Mouse (Mus musculus): ENCODE measurements around the gene Coq9. TPM values are rescaled to one million over a fixed set of nuclear protein-coding genes. Genes with fewer than 3 reads are reported as not detected.
"Not testable (repeated sequence)": the region's sequence is repeated elsewhere in the genome, so short reads cannot be mapped to it uniquely, and the experiment has no call there.

Gene Coq9
- total RNA-seq, 2 experiments from 2014 or later: 78.2 to 83.7 TPM

DNA sequence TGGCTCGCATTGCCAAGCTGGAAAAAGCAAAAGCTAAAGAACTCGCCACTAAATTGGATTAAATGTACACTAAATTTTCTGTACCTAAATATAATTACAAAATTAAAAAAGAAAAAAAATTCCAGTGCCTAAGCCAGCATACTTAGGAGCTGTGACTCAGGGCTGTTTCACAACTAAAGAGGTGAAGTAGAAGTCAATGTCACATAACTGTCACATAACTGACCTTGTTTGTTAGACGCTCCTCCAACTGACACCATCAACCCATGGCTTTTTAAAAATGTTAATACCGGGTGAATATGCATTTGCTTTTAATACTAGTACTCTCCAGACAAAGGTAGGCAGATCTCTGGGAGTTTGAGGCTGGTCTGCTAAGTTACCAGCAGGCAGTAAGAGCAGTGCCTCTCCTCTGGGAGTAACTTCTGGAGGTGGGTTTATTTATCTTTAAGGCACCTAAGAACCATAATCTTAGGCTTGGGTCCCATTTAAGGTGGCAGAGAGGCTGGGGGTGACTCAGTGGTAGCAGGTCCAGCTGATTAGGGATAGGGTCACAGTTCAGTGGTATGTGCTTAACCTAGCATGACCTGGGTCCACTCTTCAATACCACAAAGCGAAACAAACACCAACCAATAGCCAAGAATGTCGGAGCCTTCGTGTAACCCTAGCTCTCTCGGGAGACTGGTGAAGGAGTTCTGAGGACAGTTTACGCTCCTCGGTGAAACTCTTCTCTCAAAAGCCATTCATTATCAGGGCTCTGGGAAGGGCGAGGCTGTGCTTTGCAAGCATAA lies 1.5 kb upstream of the Coq9 start:
- DNase-seq (ENCODE audit: low spot score in 2 of 2): no peak
- no peak for TF ChIP-seq CTCF (conservative IDR thresholded peaks at IDR 0.05)
- no peak overlapping the region for H3K27ac ChIP-seq
- peak overlapping the region; percentile 96; the same call in 1 of the 2 replicates for H3K4me3 ChIP-seq

DNA sequence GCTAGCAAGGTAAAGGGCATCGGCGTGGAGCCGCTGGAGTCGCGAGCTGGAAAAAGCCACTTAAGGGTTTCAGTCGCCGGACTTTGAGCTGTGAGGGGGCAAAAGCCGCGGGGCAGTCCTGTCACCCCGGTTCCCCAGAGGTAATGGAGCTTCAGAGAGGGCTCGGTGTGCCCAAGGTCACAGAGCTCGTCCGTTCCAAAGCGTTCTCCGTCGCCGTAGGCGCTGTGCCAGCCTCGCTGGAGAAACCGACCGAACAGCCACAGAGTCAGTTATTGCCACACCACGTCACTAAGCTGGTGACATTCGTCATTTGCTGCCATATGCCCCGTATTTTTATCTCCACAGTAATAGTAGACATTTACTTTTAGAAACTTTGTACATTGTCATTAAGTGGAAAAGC lies 479 bp downstream of the Coq9 start:
- Histone ChIP-seq H3K4me3 (peak overlapping the region; percentile 96), H3K27ac (peak overlapping the region; percentile 91)
- TF ChIP-seq CTCF (conservative IDR thresholded peaks at IDR 0.05): no peak
- DNase-seq (ENCODE audit: low spot score in 2 of 2): peak; percentile 63 to 64

DNA sequence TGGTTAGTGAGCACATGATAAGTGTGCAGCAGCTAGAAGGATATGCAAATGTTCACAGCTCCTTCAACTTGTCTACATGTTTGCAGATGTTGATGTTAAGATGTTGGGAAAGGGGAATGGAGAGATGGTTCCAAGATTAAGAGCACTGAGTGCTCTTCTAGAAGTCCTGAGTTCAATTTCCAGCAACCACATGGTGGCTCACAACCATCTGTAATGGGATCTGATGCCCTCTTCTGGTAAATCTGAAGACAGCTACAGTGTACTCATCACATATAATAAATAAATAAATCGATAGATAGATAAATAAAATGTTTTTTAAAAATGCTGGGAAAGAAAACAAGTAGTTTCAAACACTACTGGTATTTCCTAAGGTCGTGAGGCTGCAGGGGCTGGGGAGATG lies 3.1 kb downstream of the Coq9 start:
- DNase-seq (ENCODE audit: low spot score in 2 of 2): no peak
- H3K4me3 ChIP-seq: no peak overlapping the region
- TF ChIP-seq CTCF (conservative IDR thresholded peaks at IDR 0.05): peak; percentile 63
- no peak overlapping the region for H3K27ac ChIP-seq

DNA sequence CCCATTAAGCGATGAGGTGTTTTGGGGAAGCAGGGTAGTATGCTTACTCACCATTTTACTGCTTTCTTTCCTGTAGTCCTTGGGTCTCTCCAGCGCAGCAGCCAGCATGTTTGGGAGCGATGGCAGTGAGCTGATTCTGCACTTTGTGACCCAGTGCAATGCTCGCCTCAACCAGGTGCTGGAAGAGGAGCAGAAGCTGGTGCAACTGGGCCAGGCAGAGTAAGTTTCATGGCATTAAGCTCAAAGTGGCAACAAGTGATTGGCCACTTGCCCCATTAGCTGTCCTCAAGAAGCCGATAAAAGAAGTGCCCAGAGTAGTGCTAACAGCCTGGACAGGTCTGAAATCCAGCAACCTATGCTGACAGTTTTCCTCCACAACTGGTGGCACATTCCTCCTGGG lies 11.9 kb downstream of the Coq9 start:
- no peak for DNase-seq (ENCODE audit: low spot score in 2 of 2)
- no peak overlapping the region for H3K4me3 ChIP-seq
- no peak for TF ChIP-seq CTCF (conservative IDR thresholded peaks at IDR 0.05)
- no peak overlapping the region for H3K27ac ChIP-seq

DNA sequence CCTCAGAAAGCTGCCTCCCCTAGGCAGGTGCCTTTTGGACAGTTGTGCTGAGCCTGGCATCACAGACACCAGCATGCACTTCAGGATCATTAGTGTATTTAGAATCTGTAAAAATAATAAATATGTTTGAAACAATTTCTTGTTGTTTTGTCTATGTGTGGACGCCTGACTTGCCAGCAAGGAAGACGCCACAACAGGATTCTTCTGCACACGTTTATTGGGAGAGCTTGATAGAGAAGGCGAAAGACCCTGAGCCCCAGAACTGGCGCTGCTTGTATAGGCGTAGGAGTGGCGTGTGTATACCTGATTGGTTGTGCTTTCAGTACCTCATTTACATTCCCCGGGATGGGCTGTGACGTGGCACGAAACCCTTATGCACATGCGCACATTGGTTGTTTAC lies 16.6 kb downstream of the Coq9 start:
- not testable (repeated sequence) for DNase-seq (ENCODE audit: low spot score in 2 of 2); H3K4me3 ChIP-seq

DNA sequence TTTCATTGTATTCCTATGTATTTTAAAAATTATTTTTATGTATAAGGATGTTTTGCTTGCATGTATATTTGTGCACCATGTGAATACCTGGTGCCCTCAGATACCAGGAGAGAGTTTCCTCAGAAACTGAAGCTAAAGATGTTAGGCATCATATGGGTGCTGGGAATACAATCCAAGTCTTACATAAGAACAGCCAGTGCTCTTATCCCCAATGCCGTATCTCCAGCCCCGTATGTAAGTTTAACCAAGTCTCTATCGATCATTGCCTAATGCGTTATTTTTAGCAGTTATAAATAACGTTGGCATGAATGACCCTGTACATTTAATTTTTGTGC lies 18.9 kb downstream of the Coq9 start:
- H3K4me3 ChIP-seq: peak overlapping the region; percentile 75
- TF ChIP-seq CTCF (conservative IDR thresholded peaks at IDR 0.05): no peak
- no peak for DNase-seq (ENCODE audit: low spot score in 2 of 2)
- peak overlapping the region; percentile 98 for H3K27ac ChIP-seq

More for the DNA sequence above, 16.6 kb downstream of the Coq9 start:
- not testable (repeated sequence) for H3K27ac ChIP-seq

DNA sequence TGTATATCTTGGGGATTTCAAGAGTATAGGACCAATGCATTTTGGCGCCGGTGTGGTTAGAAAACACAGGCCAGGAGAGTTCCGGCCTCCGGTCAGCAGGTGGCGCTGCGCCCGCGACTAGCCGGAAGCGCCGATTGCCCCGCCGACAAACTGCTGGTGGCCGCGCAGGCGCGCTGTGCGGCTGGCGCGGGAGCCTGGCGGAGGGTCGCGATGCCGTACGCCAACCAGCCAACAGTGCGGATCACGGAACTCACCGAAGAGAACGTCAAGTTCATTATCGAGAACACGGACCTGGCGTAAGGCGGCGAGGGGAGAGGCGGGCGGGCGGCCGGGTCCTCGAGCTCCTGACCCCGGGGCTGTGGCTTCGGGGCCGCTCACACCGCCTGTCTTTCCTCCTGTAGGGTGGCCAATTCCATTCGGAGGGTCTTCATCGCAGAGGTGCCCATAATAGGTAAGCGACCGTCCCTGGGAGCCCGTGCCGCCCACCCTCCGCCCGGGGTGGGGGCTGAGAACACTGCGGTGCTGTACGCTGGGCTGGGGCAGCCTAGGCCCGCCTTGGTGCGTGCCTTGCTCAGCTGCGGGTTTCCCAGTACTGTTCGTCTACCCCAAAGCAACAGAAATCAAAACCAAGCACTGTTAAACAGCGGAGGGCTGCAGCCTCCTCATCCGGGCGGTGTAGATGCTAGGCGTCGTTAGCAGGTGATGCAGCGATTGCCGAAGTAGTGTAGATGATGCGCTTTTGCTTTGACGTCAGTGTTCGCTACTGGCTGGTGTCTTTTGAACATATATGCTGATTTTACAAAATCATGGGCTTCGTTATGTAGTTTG lies 19.4 kb downstream of the Coq9 start, which contains the start of gene Polr2c:
TSS of gene Polr2c (plus strand) at position 105 of the 828 bp plus-strand sequence.
- H3K4me3 ChIP-seq: peak within 1 kb of the TSS; percentile 75
- H3K27ac ChIP-seq: peak within 1 kb of the TSS; percentile 98
- DNase-seq (ENCODE audit: low spot score in 2 of 2): peak; percentile 86 to 95
- peak; percentile 97 for TF ChIP-seq CTCF (conservative IDR thresholded peaks at IDR 0.05)

DNA sequence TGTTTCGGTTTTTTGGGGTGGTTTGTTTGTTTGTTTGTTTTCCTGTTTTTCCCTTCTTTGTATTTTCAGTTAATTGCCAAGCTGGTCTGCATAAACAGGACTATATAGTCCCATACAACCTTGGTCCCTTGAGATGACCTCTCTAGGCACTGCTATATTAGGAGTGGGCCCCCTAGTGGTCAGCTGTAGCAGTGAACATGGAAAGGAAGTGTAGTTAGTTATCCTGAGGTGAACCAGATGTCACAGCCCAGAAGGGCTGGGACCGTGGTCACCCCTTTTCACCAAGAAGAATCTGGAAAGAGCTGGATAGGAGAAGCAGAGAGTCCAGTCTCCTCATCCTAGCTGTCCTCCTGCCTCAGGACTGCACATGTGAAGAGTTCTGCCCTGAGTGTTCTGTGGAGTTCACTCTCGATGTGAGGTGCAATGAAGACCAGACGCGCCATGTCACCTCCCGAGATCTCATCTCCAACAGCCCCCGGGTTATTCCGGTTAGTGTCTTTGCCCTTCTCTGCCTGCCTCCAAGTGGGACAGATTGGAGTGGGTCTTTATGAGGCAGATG lies 23.3 kb downstream of the Coq9 start:
- DNase-seq (ENCODE audit: low spot score in 2 of 2): peak in 1 of 2 experiments; percentile 64
- no peak overlapping the region for H3K4me3 ChIP-seq
- H3K27ac ChIP-seq: no peak overlapping the region
- TF ChIP-seq CTCF (conservative IDR thresholded peaks at IDR 0.05): peak; percentile 93

DNA sequence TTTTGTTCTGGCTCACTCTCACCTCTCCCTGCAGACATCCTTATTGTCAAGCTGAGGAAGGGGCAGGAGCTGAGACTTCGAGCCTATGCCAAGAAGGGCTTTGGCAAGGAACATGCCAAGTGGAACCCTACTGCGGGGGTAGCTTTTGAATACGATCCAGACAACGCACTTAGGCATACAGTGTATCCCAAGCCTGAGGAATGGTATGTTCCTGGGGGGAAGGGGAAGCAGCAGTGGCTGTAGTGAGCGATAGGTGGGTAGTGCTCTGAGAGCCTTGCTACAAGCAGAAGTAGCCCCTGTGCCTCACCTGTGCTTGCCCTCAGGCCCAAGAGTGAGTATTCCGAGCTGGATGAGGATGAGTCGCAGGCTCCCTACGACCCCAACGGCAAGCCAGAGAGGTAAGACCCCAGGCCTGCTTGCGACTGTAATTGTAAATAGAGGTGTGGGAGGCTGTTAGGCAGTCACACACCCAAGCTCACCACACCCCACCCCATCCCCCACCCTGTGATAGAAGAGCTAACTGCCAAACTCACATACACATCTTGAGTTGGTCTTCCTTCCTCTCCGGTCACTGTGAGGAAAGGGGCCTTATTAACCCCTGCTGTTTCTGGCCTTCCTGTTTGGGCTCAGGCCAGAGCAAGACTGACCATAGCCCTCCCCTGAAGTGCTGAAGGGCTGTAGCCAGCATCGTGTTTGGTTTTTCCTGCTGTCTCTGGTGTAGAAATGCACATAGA lies 24.5 kb downstream of the Coq9 start:
- TF ChIP-seq CTCF (conservative IDR thresholded peaks at IDR 0.05): no peak
- Histone ChIP-seq H3K4me3 (no peak overlapping the region), H3K27ac (no peak overlapping the region)
- DNase-seq (ENCODE audit: low spot score in 2 of 2): no peak

DNA sequence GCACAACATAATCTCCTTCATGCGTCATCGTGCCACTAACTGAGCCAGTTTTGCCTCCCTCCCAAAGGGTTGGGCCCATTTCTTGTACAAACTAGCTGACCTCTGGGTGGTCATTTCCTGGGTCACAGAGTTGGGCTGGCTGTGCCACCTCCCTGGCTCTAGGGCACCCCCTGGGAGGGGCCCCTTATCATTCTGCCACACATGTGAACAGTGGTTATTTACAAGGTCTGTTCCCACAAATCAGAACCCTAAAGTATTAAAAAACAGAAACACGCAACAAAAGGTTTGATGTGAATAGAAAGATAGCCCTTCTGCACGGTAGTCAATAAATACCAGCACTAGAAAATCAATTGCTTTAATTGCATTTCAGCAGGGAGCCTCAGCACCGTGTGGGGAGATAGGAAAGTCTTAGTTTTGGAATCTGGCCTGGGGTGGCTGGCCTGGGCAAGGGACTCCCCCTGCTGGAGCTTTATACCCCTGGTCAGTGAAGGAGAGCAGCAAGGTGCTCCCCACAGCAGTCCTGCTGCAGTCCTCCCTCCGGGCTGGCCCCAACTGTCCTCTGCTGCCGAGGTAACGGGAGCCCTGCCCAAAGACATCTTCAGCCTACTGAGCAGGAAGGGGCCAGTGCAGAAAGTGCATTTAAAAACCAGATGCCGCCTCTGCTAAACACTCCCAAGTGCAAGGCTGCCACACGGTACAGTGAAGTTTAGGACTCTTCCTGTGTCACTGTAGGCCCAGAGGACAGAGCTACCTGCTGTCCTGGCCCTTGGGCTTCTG lies 26.0 kb downstream of the Coq9 start:
- peak; percentile 40 for TF ChIP-seq CTCF (conservative IDR thresholded peaks at IDR 0.05)

DNA sequence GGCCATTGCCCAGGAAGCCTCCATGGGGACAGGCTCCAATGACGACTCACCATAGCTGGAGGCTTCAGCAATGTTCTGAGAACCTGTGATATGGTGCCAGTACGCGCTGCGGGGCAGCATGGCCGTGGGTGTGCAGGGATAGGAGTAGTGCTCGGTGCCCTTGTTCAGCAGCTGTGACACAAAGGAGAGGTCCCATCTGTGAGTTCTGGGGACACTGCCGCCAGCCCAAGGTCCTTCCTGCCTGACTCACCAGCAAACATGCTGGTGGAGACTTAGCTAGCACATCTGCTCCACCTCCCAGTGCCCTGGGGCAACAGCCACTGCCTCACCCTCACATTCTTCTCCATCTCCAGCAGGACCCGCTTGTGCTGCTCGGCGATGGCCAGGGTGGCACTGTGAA lies 27.2 kb downstream of the Coq9 start:
- H3K27ac ChIP-seq: peak overlapping the region; percentile 39
- H3K4me3 ChIP-seq: no peak overlapping the region
- peak in 1 of 2 experiments; percentile 52 for DNase-seq (ENCODE audit: low spot score in 2 of 2)
- no peak for TF ChIP-seq CTCF (conservative IDR thresholded peaks at IDR 0.05)

More for the DNA sequence above, 26.0 kb downstream of the Coq9 start:
- no peak for DNase-seq (ENCODE audit: low spot score in 2 of 2)
- H3K4me3 ChIP-seq: no peak overlapping the region
- H3K27ac ChIP-seq: no peak overlapping the region

DNA sequence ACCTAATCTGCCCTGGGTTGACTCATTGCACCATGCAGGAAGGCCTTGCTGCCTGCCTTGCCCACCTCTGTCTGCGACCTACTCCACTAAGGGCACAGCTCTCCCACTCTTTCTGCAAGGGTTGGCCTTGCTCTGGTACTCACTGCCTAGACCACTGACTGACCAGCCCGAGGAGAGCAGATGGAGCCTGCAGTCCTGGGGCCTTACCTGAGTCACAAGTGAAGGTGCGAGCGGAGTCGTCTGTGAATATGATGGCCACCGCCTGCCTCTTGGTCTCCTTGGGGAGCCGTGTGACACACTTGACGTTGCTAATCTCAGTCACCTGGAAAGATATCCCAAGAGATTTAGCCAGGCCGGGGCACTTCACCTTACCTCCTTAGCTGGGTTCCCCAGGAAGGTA lies 28.8 kb downstream of the Coq9 start:
- no peak for TF ChIP-seq CTCF (conservative IDR thresholded peaks at IDR 0.05)
- no peak for DNase-seq (ENCODE audit: low spot score in 2 of 2)
- Histone ChIP-seq H3K4me3 (no peak overlapping the region), H3K27ac (no peak overlapping the region)

Data from layer of hippocampus, adult 2 months (tissue).